Mouse (Mus musculus): ENCODE data around the gene Kif19a. TPM values are rescaled to one million over a fixed set of nuclear protein-coding genes. Genes with fewer than 3 reads are reported as not detected.

Kif19a gene
- polyA plus RNA-seq, 1 experiment from 2014 or later: 2.2 TPM

Other genes starting within 250 kb of the Kif19a start
- gene Rpl38, start 96.9 kb upstream of the Kif19a start, polyA plus RNA-seq (2016; fragmentation: Nextera tagmentation; extraction: Ambion mirVana): 787 and 856 TPM in 2 replicates
- gene Ttyh2, start 90.0 kb upstream of the Kif19a start, polyA plus RNA-seq (2016; fragmentation: Nextera tagmentation; extraction: Ambion mirVana): 18.0 and 23.8 TPM in 2 replicates
- gene Dnaic2, start 38.0 kb upstream of the Kif19a start, polyA plus RNA-seq (2016; fragmentation: Nextera tagmentation; extraction: Ambion mirVana): 3.3 and 4.5 TPM in 2 replicates
- 32.2 and 37.3 TPM in 2 replicates for gene Btbd17, start 30.6 kb downstream of the Kif19a start, polyA plus RNA-seq (2016; fragmentation: Nextera tagmentation; extraction: Ambion mirVana)
- gene Gpr142, start 33.5 kb downstream of the Kif19a start, polyA plus RNA-seq (2016; fragmentation: Nextera tagmentation; extraction: Ambion mirVana): not detected in 2 replicates
- 29.7 and 30.0 TPM in 2 replicates for gene Gprc5c, start 85.8 kb downstream of the Kif19a start, polyA plus RNA-seq (2016; fragmentation: Nextera tagmentation; extraction: Ambion mirVana)
- 0.79 and 1.1 TPM in 2 replicates for gene Cd300a, start 124.7 kb downstream of the Kif19a start, polyA plus RNA-seq (2016; fragmentation: Nextera tagmentation; extraction: Ambion mirVana)
- not detected in 2 replicates for gene Cd300lb, start 169.0 kb downstream of the Kif19a start, polyA plus RNA-seq (2016; fragmentation: Nextera tagmentation; extraction: Ambion mirVana)
- not detected in 2 replicates for gene Cd300c, start 203.8 kb downstream of the Kif19a start, polyA plus RNA-seq (2016; fragmentation: Nextera tagmentation; extraction: Ambion mirVana)
- gene Cd300ld, start 224.5 kb downstream of the Kif19a start, polyA plus RNA-seq (2016; fragmentation: Nextera tagmentation; extraction: Ambion mirVana): 0.10 and 0.12 TPM in 2 replicates
- gene Cd300c2, start 236.5 kb downstream of the Kif19a start, polyA plus RNA-seq (2016; fragmentation: Nextera tagmentation; extraction: Ambion mirVana): 0.76 and 1.5 TPM in 2 replicates

Data from hindbrain, embryonic 12.5 days (tissue).